Mouse (Mus musculus): Measurements from ENCODE around the gene Phactr2. TPM values are rescaled to one million over a fixed set of nuclear protein-coding genes. Genes with fewer than 3 reads are reported as not detected.

Phactr2 gene
- polyA plus RNA-seq, 1 experiment from 2014 or later, result 70.5 TPM

DNA sequence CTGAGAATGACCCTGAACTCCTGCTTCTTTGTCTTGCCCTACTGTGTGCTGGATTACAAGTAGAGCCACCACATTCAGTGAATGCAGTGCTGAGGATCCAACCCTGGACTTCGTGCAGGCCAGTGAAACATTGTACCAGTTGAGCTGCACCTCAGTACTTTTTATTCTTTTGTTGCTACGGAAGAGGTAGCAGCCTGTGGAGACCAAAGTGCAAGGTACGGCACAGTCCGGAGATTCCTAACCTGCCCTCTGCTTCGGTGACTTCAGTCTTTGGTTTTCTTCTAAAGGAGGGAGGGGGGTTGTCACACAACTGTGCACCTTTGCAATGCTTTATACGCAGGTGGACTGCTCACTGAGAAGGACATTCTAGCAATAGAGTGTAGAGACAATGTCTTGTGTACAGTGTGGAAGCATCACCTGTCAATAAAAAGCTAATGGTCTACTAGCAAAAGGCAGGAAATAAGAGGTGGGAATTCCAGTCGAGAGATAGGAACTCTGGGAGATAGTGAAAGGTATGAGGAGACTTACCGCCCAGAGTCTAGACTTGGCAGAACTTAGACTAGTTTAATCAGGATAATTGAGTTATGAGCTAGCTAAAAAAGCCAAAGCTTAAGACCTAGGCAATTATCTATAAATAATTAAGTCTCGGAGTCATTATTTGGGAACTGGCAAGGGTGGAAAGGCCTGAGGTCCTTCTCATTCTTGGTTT is 19.9 kb upstream of the Phactr2 start:
- Histone ChIP-seq H3K4me1 (ENCODE audit: control insufficient read depth, insufficient read depth, low read length) (no peaks in the 10 kb centered on the region; the same call in 1 of the 2 replicates), H3K9me3 (replicated peaks; ENCODE audit: control insufficient read depth, low read length) (no peaks in the 10 kb centered on the region), H3K27ac (ENCODE audit: low read depth, low read length) (no peak overlapping the region), H3K27me3 (ENCODE audit: control insufficient read depth, insufficient read depth, low read length) (no peaks in the 10 kb centered on the region), H3K36me3 (ENCODE audit: control insufficient read depth, insufficient read depth, low read length) (no peaks in the 10 kb centered on the region), H3K9ac (ENCODE audit: low read depth, low read length) (no peak overlapping the region), H3K4me2 (no peak overlapping the region), H3K4me3 (ENCODE audit: low read depth, low read length) (no peak overlapping the region)
- ATAC-seq (replicated peaks; ENCODE audit: insufficient number of reproducible peaks, low FRiP score, low TSS enrichment), result no peak
- 82% methylated on average over 9 of the region's 9 CpGs for WGBS (ENCODE audit: insufficient replicate concordance)

DNA sequence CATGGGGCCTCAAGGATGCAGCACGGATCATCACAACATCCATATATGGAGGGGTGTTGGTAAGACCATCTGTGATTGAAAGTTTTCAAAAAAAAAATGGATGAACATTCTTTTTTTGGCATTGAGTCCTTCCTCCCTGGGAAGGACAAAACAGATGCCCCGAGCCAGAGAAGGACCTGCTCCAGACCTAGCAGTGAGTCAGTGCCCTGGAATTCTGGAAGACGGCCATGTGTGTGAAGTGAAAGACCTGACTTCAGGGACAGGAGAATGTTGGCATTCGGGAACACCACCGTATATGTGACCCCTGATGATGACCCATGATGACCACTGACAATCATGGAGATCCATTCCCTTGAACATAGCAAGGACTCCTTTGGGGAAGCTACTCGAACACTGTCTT is 15.5 kb upstream of the Phactr2 start:
- no peak for ATAC-seq (replicated peaks; ENCODE audit: insufficient number of reproducible peaks, low FRiP score, low TSS enrichment)
- no peaks in the 10 kb centered on the region for H3K27me3 ChIP-seq (ENCODE audit: control insufficient read depth, insufficient read depth, low read length)
- H3K36me3 ChIP-seq (ENCODE audit: control insufficient read depth, insufficient read depth, low read length), result no peaks in the 10 kb centered on the region
- H3K4me2 ChIP-seq, result no peak overlapping the region
- no peaks in the 10 kb centered on the region for H3K9me3 ChIP-seq (replicated peaks; ENCODE audit: control insufficient read depth, low read length)
- 60% methylated on average over 6 of the region's 6 CpGs for WGBS (ENCODE audit: insufficient replicate concordance)
- H3K4me3 ChIP-seq (ENCODE audit: low read depth, low read length), result no peak overlapping the region
- H3K9ac ChIP-seq (ENCODE audit: low read depth, low read length), result no peak overlapping the region
- H3K27ac ChIP-seq (ENCODE audit: low read depth, low read length), result no peak overlapping the region
- H3K4me1 ChIP-seq (ENCODE audit: control insufficient read depth, insufficient read depth, low read length), result no peaks in the 10 kb centered on the region; the same call in none of the 2 replicates

DNA sequence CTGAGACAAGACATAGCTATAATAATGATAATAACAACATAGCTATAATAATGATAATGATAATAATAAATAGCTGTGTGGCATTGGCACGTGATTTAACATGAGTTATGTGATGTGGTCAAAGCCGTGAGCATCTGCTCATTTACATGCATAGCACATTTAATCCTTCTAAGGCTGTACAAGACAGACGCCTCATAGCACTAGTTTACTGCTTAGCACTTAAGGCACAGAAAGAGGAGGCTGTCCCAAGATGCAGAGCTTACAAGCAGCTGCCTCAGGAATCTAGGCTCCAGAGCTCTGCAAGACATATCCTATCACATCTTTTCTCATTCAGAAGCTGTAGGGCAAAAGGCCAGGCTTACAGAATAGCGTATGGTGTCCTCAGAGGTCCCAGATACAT is 11.7 kb upstream of the Phactr2 start:
- no peaks in the 10 kb centered on the region for H3K9me3 ChIP-seq (replicated peaks; ENCODE audit: control insufficient read depth, low read length)
- no peaks in the 10 kb centered on the region for H3K36me3 ChIP-seq (ENCODE audit: control insufficient read depth, insufficient read depth, low read length)
- no peak overlapping the region for H3K27ac ChIP-seq (ENCODE audit: low read depth, low read length)
- no peak for ATAC-seq (replicated peaks; ENCODE audit: insufficient number of reproducible peaks, low FRiP score, low TSS enrichment)
- H3K4me1 ChIP-seq (ENCODE audit: control insufficient read depth, insufficient read depth, low read length), result no peaks in the 10 kb centered on the region; the same call in none of the 2 replicates
- H3K4me3 ChIP-seq (ENCODE audit: low read depth, low read length), result no peak overlapping the region
- H3K27me3 ChIP-seq (ENCODE audit: control insufficient read depth, insufficient read depth, low read length), result no peaks in the 10 kb centered on the region
- H3K4me2 ChIP-seq, result no peak overlapping the region
- no peak overlapping the region for H3K9ac ChIP-seq (ENCODE audit: low read depth, low read length)
- 76% methylated on average over 4 of the region's 4 CpGs for WGBS (ENCODE audit: insufficient replicate concordance)

DNA sequence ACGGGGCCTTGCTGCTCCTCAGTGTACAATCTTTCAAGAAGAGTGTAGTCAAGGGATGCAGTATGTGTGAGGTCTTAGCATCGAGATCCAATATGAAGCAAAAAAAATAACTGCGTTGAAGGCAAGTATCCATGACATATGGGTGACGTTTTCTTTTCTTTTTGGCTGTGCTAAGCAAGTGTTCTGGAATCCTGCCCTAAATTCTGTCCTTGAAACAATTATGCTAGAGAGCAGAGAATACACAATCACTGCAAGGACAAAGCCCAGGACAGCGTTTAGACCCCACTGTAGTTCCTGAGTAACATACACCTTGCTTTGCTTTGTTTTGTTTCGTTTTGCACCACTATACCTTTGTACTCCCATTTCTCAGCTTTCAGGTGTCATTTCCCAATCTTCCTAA is 5.1 kb upstream of the Phactr2 start:
- no peak overlapping the region for H3K4me3 ChIP-seq (ENCODE audit: low read depth, low read length)
- H3K27me3 ChIP-seq (ENCODE audit: control insufficient read depth, insufficient read depth, low read length), result peaks cover 12% of the 10 kb centered on the region
- no peaks in the 10 kb centered on the region for H3K36me3 ChIP-seq (ENCODE audit: control insufficient read depth, insufficient read depth, low read length)
- H3K27ac ChIP-seq (ENCODE audit: low read depth, low read length), result no peak overlapping the region
- 0 out of 2 replicates have a peak, but pooled peaks cover 4% of the 10 kb centered on the region for H3K4me1 ChIP-seq (ENCODE audit: control insufficient read depth, insufficient read depth, low read length)
- H3K9ac ChIP-seq (ENCODE audit: low read depth, low read length), result no peak overlapping the region
- ATAC-seq (replicated peaks; ENCODE audit: insufficient number of reproducible peaks, low FRiP score, low TSS enrichment), result no peak
- H3K4me2 ChIP-seq, result no peak overlapping the region
- 76% methylated on average over 6 of the region's 6 CpGs for WGBS (ENCODE audit: insufficient replicate concordance)
- H3K9me3 ChIP-seq (replicated peaks; ENCODE audit: control insufficient read depth, low read length), result no peaks in the 10 kb centered on the region

DNA sequence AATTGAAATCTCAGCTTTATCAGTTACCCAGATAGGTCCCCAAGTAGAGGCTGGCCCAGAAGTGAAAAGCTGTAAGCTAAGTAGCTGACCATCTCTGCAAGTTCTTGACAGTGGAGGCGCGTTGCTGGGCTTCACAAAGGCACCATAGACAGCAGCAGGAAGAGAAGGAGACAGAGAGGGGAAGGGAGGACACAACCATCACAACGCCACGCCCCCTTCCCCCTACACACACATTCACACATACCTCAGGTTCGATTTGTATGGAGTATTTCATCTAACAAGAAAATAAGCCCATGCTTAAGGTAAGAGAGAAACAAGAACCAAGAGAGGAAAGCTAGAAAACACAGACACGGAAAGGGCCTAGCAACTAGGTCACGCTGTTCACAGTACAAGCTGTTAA is 909 bp upstream of the Phactr2 start:
- peak overlapping the region; percentile 95 for H3K4me2 ChIP-seq
- ATAC-seq (replicated peaks; ENCODE audit: insufficient number of reproducible peaks, low FRiP score, low TSS enrichment), result no peak
- H3K4me1 ChIP-seq (ENCODE audit: control insufficient read depth, insufficient read depth, low read length), result 0 out of 2 replicates have a peak, but pooled peaks cover 5% of the 10 kb centered on the region
- no peaks in the 10 kb centered on the region for H3K9me3 ChIP-seq (replicated peaks; ENCODE audit: control insufficient read depth, low read length)
- no peak overlapping the region for H3K4me3 ChIP-seq (ENCODE audit: low read depth, low read length)
- no peaks in the 10 kb centered on the region for H3K36me3 ChIP-seq (ENCODE audit: control insufficient read depth, insufficient read depth, low read length)
- no peak overlapping the region for H3K9ac ChIP-seq (ENCODE audit: low read depth, low read length)
- H3K27me3 ChIP-seq (ENCODE audit: control insufficient read depth, insufficient read depth, low read length), result peaks cover 38% of the 10 kb centered on the region
- H3K27ac ChIP-seq (ENCODE audit: low read depth, low read length), result no peak overlapping the region
- 21% methylated on average over 7 of the region's 7 CpGs for WGBS (ENCODE audit: insufficient replicate concordance)

DNA sequence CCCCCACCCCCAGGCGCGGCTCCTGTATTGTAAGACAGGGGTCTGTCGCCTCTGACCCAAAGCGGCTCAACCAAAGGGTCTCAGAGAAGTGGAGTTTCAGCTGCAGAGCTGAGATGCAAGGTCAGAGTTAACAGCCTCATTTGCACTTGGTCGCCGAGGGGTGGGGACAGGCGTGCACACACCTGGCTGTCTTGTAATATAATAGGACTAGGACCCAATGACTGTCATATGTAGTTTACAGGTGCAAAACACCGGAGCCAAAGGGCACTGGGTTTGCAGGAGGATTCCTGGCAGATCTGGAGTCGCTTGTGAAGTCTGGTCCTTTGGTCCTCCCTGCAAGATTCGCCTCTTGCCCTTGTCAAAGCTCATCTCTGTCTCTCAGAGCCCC is 350 bp upstream of the Phactr2 start:
- Histone ChIP-seq H3K4me3 (ENCODE audit: low read depth, low read length) (peak overlapping the region; percentile 73), H3K4me2 (peak overlapping the region; percentile 95), H3K9me3 (replicated peaks; ENCODE audit: control insufficient read depth, low read length) (no peaks in the 10 kb centered on the region), H3K27me3 (ENCODE audit: control insufficient read depth, insufficient read depth, low read length) (peaks cover 38% of the 10 kb centered on the region), H3K9ac (ENCODE audit: low read depth, low read length) (peak overlapping the region; percentile 84), H3K36me3 (ENCODE audit: control insufficient read depth, insufficient read depth, low read length) (no peaks in the 10 kb centered on the region), H3K4me1 (ENCODE audit: control insufficient read depth, insufficient read depth, low read length) (0 out of 2 replicates have a peak, but pooled peaks cover 5% of the 10 kb centered on the region), H3K27ac (ENCODE audit: low read depth, low read length) (no peak overlapping the region)
- WGBS (ENCODE audit: insufficient replicate concordance), result 3% methylated on average over 10 of the region's 10 CpGs
- ATAC-seq (replicated peaks; ENCODE audit: insufficient number of reproducible peaks, low FRiP score, low TSS enrichment), result no peak; the same call in 1 of the 2 replicates

DNA sequence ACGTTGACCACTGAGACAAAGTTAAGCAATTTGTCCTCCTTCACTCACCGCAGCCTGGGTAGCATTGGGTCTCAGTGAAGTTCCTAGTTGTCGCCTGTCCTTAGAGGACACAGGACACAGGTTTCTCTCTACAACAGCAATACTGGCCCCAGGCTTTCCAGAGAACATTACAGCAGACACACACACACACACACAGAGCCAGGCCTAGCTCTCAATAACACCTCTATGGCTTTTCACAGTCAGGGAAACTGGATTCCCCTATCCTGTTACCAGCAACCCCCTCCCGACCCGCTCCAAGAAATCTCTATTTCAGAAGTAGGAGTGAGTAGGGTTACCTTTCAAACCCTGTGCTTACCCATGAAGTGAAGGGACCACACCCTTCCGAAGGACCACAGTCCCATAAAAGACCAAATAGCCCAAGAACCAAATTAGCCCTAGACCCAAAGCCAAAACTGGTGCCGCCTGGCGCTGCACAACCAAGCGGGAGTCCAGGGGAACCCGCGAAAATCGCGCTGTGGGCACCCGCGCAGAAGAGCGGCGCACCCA is 852 bp downstream of the Phactr2 start:
- Histone ChIP-seq H3K4me1 (ENCODE audit: control insufficient read depth, insufficient read depth, low read length) (0 out of 2 replicates have a peak, but pooled peaks cover 5% of the 10 kb centered on the region), H3K27me3 (ENCODE audit: control insufficient read depth, insufficient read depth, low read length) (peaks cover 38% of the 10 kb centered on the region), H3K27ac (ENCODE audit: low read depth, low read length) (no peak overlapping the region), H3K4me2 (peak overlapping the region; percentile 95), H3K9me3 (replicated peaks; ENCODE audit: control insufficient read depth, low read length) (no peaks in the 10 kb centered on the region), H3K9ac (ENCODE audit: low read depth, low read length) (peak overlapping the region; percentile 84), H3K36me3 (ENCODE audit: control insufficient read depth, insufficient read depth, low read length) (no peaks in the 10 kb centered on the region), H3K4me3 (ENCODE audit: low read depth, low read length) (peak overlapping the region; percentile 73)
- ATAC-seq (replicated peaks; ENCODE audit: insufficient number of reproducible peaks, low FRiP score, low TSS enrichment), result no peak
- WGBS (ENCODE audit: insufficient replicate concordance), result 11% methylated on average over 17 of the region's 17 CpGs

DNA sequence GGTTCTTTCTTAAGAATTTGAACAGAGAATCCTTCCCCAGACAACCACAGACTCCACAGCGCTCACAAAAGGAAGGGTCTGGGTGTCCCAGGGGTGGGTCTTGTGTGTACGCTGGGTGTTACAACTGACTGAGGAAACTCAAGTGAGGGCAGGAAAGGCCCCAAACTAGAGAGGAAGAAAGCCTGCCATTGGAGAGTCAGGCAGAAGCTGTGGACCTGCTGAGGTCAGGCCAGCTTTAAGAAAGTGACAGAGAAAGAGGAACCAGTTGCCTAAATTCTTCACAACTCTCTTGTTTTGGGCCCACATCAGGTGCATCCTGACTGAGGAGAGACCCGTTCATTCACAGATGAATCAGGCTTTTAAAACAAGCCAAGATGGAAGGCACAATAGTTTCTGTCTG is 4.0 kb downstream of the Phactr2 start:
- no peaks in the 10 kb centered on the region for H3K36me3 ChIP-seq (ENCODE audit: control insufficient read depth, insufficient read depth, low read length)
- no peak overlapping the region for H3K27ac ChIP-seq (ENCODE audit: low read depth, low read length)
- H3K4me1 ChIP-seq (ENCODE audit: control insufficient read depth, insufficient read depth, low read length), result 0 out of 2 replicates have a peak, but pooled peaks cover 5% of the 10 kb centered on the region
- H3K4me3 ChIP-seq (ENCODE audit: low read depth, low read length), result no peak overlapping the region
- 82% methylated on average over 3 of the region's 3 CpGs for WGBS (ENCODE audit: insufficient replicate concordance)
- no peak overlapping the region for H3K9ac ChIP-seq (ENCODE audit: low read depth, low read length)
- no peak for ATAC-seq (replicated peaks; ENCODE audit: insufficient number of reproducible peaks, low FRiP score, low TSS enrichment)
- peaks cover 33% of the 10 kb centered on the region for H3K27me3 ChIP-seq (ENCODE audit: control insufficient read depth, insufficient read depth, low read length)
- H3K4me2 ChIP-seq, result no peak overlapping the region
- no peaks in the 10 kb centered on the region for H3K9me3 ChIP-seq (replicated peaks; ENCODE audit: control insufficient read depth, low read length)
